Mouse (Mus musculus): Measurements from ENCODE around the gene Zfp511. TPM values are rescaled to one million over a fixed set of nuclear protein-coding genes. Genes with fewer than 3 reads are reported as not detected.

Gene Zfp511
- total and polyA plus RNA-seq, 3 experiments: 17.4 to 25.7 (median 23.8) TPM

DNA sequence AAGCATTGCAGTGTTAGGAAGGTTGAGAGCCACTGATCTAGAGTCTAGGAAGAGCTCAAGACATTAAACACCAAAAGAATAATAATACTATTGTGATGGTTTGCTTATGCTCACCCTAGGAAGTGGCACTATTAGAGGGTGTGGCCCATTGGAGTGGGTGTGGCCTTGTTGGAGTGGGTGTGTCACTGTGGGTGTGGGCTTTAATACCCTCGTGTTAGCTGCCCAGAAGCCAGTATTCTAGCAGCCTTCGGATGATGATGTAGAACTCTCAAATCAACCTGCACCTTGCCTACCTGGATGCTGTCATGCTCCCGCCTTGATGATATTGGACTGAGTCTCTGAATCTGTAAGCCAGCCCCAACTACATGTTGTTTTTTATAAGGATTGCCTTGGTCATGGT, 6.5 kb downstream of the Zfp511 start:
- TF ChIP-seq GATA2 (IDR thresholded peaks at IDR 0.05; ENCODE audit: borderline replicate concordance, low read depth, low read length) (no peak), POLR2AphosphoS5 (IDR thresholded peaks at IDR 0.05; ENCODE audit: insufficient replicate concordance, low read depth, low read length) (no peak), GATA1 (IDR thresholded peaks at IDR 0.05; ENCODE audit: borderline replicate concordance, low read length) (no peak)
- ATAC-seq (ENCODE audit: extremely low read depth, insufficient number of reproducible peaks, low FRiP score, poor library complexity, severe bottlenecking) (no peak), DNase-seq (ENCODE audit: low spot score) (no peak)
- Histone ChIP-seq H3K4me1 (ENCODE audit: insufficient read depth, low read depth, low read length) (peaks cover 6% of the 10 kb centered on the region; the same call in 1 of the 2 replicates), H3K9me3 (replicated peaks) (no peaks in the 10 kb centered on the region), H3K4me3 (ENCODE audit: low read depth, low read length) (no peak overlapping the region), H3K36me3 (replicated peaks) (peaks cover 36% of the 10 kb centered on the region), H3K27me3 (ENCODE audit: insufficient read depth, low read length) (peaks cover 19% of the 10 kb centered on the region; the same call in 1 of the 2 replicates)

- Histone ChIP-seq H3K4me3 (ENCODE audit: low read depth, low read length) (no peak overlapping the region), H3K9me3 (replicated peaks) (peaks cover 4% of the 10 kb centered on the region; the same call in 1 of the 2 replicates), H3K4me1 (ENCODE audit: insufficient read depth, low read depth, low read length) (peaks cover 6% of the 10 kb centered on the region; the same call in 1 of the 2 replicates), H3K27me3 (ENCODE audit: insufficient read depth, low read length) (peaks cover 41% of the 10 kb centered on the region), H3K36me3 (replicated peaks) (peaks cover 7% of the 10 kb centered on the region)
- no peak for TF ChIP-seq TAL1 (conservative IDR thresholded peaks at IDR 0.05; ENCODE audit: low read depth, low read length)
- no peak for TF ChIP-seq GATA2 (IDR thresholded peaks at IDR 0.05; ENCODE audit: borderline replicate concordance, low read depth, low read length)
- no peak for TF ChIP-seq GATA1 (IDR thresholded peaks at IDR 0.05; ENCODE audit: borderline replicate concordance, low read length)
- no peak for TF ChIP-seq CTCF (IDR thresholded peaks at IDR 0.05; ENCODE audit: low read depth, low read length)
- TF ChIP-seq POLR2AphosphoS5 (IDR thresholded peaks at IDR 0.05; ENCODE audit: insufficient replicate concordance, low read depth, low read length): no peak
- ATAC-seq (ENCODE audit: extremely low read depth, insufficient number of reproducible peaks, low FRiP score, poor library complexity, severe bottlenecking): no peak
- DNase-seq (ENCODE audit: low spot score): no peak
These were observed 9.4 kb downstream of the Zfp511 start for GRCm38 (mm10) chr7:140045546-140045945.

GRCm38 (mm10) chr7:140047811-140048311, 11.7 kb downstream of the Zfp511 start:
- H3K4me1 ChIP-seq (ENCODE audit: insufficient read depth, low read depth, low read length): peaks cover under 1% of the 10 kb centered on the region; the same call in 1 of the 2 replicates
- H3K4me3 ChIP-seq (ENCODE audit: low read depth, low read length): no peak overlapping the region
- H3K27me3 ChIP-seq (ENCODE audit: insufficient read depth, low read length): peaks cover 42% of the 10 kb centered on the region
- ATAC-seq (ENCODE audit: extremely low read depth, insufficient number of reproducible peaks, low FRiP score, poor library complexity, severe bottlenecking): no peak
- no peak for DNase-seq (ENCODE audit: low spot score)
- H3K9me3 ChIP-seq (replicated peaks): peaks cover 4% of the 10 kb centered on the region; the same call in 1 of the 2 replicates
- H3K36me3 ChIP-seq (replicated peaks): no peaks in the 10 kb centered on the region
- no peak for TF ChIP-seq TAL1 (conservative IDR thresholded peaks at IDR 0.05; ENCODE audit: low read depth, low read length)
- no peak for TF ChIP-seq CTCF (IDR thresholded peaks at IDR 0.05; ENCODE audit: low read depth, low read length)

- H3K36me3 ChIP-seq (replicated peaks): no peaks in the 10 kb centered on the region
- DNase-seq (ENCODE audit: low spot score) (no peak), ATAC-seq (ENCODE audit: extremely low read depth, insufficient number of reproducible peaks, low FRiP score, poor library complexity, severe bottlenecking) (no peak)
- peaks cover 45% of the 10 kb centered on the region for H3K27me3 ChIP-seq (ENCODE audit: insufficient read depth, low read length)
- peaks cover 4% of the 10 kb centered on the region; the same call in 1 of the 2 replicates for H3K9me3 ChIP-seq (replicated peaks)
- H3K4me1 ChIP-seq (ENCODE audit: insufficient read depth, low read depth, low read length): no peaks in the 10 kb centered on the region; the same call in 1 of the 2 replicates
- H3K4me3 ChIP-seq (ENCODE audit: low read depth, low read length): no peak within 1 kb of the TSS; the same call in 1 of the 2 replicates
- TF ChIP-seq POLR2AphosphoS5 (IDR thresholded peaks at IDR 0.05; ENCODE audit: insufficient replicate concordance, low read depth, low read length): no peak
- no peak for TF ChIP-seq GATA1 (IDR thresholded peaks at IDR 0.05; ENCODE audit: borderline replicate concordance, low read length)
- TF ChIP-seq TAL1 (conservative IDR thresholded peaks at IDR 0.05; ENCODE audit: low read depth, low read length): no peak
- TF ChIP-seq CTCF (IDR thresholded peaks at IDR 0.05; ENCODE audit: low read depth, low read length): no peak
- TF ChIP-seq GATA2 (IDR thresholded peaks at IDR 0.05; ENCODE audit: borderline replicate concordance, low read depth, low read length): no peak
These were observed 12.3 kb downstream of the Zfp511 start, which contains the start of gene Msx3 for GRCm38 (mm10) chr7:140048361-140049114. TSS of gene Msx3 (minus strand) at chr7:140049089.

- Histone ChIP-seq H3K4me3 (ENCODE audit: low read depth, low read length) (no peak overlapping the region; the same call in 1 of the 2 replicates), H3K9me3 (replicated peaks) (peaks cover 4% of the 10 kb centered on the region; the same call in 1 of the 2 replicates), H3K4me1 (ENCODE audit: insufficient read depth, low read depth, low read length) (no peaks in the 10 kb centered on the region; the same call in 1 of the 2 replicates), H3K27me3 (ENCODE audit: insufficient read depth, low read length) (peaks cover 45% of the 10 kb centered on the region), H3K36me3 (replicated peaks) (no peaks in the 10 kb centered on the region)
- no peak for TF ChIP-seq GATA2 (IDR thresholded peaks at IDR 0.05; ENCODE audit: borderline replicate concordance, low read depth, low read length)
- TF ChIP-seq TAL1 (conservative IDR thresholded peaks at IDR 0.05; ENCODE audit: low read depth, low read length): no peak
- no peak for TF ChIP-seq CTCF (IDR thresholded peaks at IDR 0.05; ENCODE audit: low read depth, low read length)
- no peak for TF ChIP-seq POLR2AphosphoS5 (IDR thresholded peaks at IDR 0.05; ENCODE audit: insufficient replicate concordance, low read depth, low read length)
- no peak for TF ChIP-seq GATA1 (IDR thresholded peaks at IDR 0.05; ENCODE audit: borderline replicate concordance, low read length)
- DNase-seq (ENCODE audit: low spot score) (no peak), ATAC-seq (ENCODE audit: extremely low read depth, insufficient number of reproducible peaks, low FRiP score, poor library complexity, severe bottlenecking) (no peak)
These were observed 13.0 kb downstream of the Zfp511 start for GRCm38 (mm10) chr7:140049115-140049689.

DNA sequence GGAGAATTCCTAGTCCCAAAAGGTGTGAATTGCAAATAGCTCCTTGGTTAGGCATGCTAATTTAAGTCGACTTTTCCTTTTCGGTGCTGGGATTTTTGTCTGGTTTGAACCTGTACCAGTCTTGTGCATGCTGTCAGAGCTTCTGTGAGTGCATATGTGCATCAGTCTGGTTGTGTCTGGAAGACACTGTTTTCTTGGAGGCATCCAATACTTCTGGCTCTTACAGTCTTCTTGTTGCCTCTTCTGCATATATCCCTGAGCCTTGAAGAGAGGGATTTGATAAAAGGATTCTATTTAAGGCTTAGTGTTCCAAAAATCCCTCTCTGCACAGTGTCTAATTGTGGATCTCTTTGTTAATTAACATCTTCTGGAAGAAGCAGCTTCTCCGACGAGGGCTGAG, 17.9 kb downstream of the Zfp511 start:
- no peaks in the 10 kb centered on the region for H3K9me3 ChIP-seq (replicated peaks)
- DNase-seq (ENCODE audit: low spot score): no peak
- no peaks in the 10 kb centered on the region; the same call in 1 of the 2 replicates for H3K4me1 ChIP-seq (ENCODE audit: insufficient read depth, low read depth, low read length)
- no peaks in the 10 kb centered on the region for H3K36me3 ChIP-seq (replicated peaks)
- H3K4me3 ChIP-seq (ENCODE audit: low read depth, low read length): no peak overlapping the region
- no peak for ATAC-seq (ENCODE audit: extremely low read depth, insufficient number of reproducible peaks, low FRiP score, poor library complexity, severe bottlenecking)
- peaks cover 42% of the 10 kb centered on the region for H3K27me3 ChIP-seq (ENCODE audit: insufficient read depth, low read length)
- TF ChIP-seq GATA2 (IDR thresholded peaks at IDR 0.05; ENCODE audit: borderline replicate concordance, low read depth, low read length) (no peak), CTCF (IDR thresholded peaks at IDR 0.05; ENCODE audit: low read depth, low read length) (no peak), POLR2AphosphoS5 (IDR thresholded peaks at IDR 0.05; ENCODE audit: insufficient replicate concordance, low read depth, low read length) (no peak), TAL1 (conservative IDR thresholded peaks at IDR 0.05; ENCODE audit: low read depth, low read length) (no peak), GATA1 (IDR thresholded peaks at IDR 0.05; ENCODE audit: borderline replicate concordance, low read length) (no peak)
